Mouse (Mus musculus) kidney, adult 2 months (tissue): ENCODE results near the gene Tnfrsf22.

ENCODE experiments used
- CTCF ChIP-seq: fragments of 200-500 bp; conservative IDR thresholded peaks from 2 replicates; pipeline ENCODE4 v1.5.1; 2011; ENCODE audit warnings: low read depth, mild to moderate bottlenecking, control low read depth, low read length, moderate library complexity, mixed read lengths; ENCODE audit not compliant: insufficient read depth, insufficient read length
- POLR2A ChIP-seq: fragments of 200-500 bp; IDR thresholded peaks from one replicate; pipeline ENCODE4 v1.6.1; 2011; ENCODE audit warnings: low read depth, low read length, control low read depth

GRCm38 (mm10) chr7:143685359-143686067, 36.1 kb upstream of the Tnfrsf22 start, which contains the start of gene Tnfrsf23:
- TF ChIP-seq CTCF (no peak), POLR2A (peak; percentile 51)
